Mouse (Mus musculus): ENCODE data around the gene Ccdc32. TPM values are rescaled to one million over a fixed set of nuclear protein-coding genes. Genes with fewer than 3 reads are reported as not detected.
"Not testable (repeated sequence)": the region's sequence is repeated elsewhere in the genome, so short reads cannot be mapped to it uniquely, and the experiment has no call there.

Gene Ccdc32
- total RNA-seq, 1 experiment: 6.3 TPM

GRCm38 (mm10) chr2:119019131-119019530 is 10.1 kb downstream of the Ccdc32 start:
- TF ChIP-seq MAFK (IDR thresholded peaks at IDR 0.05; ENCODE audit: insufficient read depth, low read depth, low read length): no peak
- TF ChIP-seq ZNF384 (IDR thresholded peaks at IDR 0.05; ENCODE audit: low read depth, low read length): no peak
- TF ChIP-seq HCFC1 (IDR thresholded peaks at IDR 0.05; ENCODE audit: borderline replicate concordance, insufficient read depth, low read length): no peak
- no peak for TF ChIP-seq ZC3H11A (IDR thresholded peaks at IDR 0.05; ENCODE audit: borderline replicate concordance, low read depth, low read length)
- TF ChIP-seq CHD2 (IDR thresholded peaks at IDR 0.05; ENCODE audit: low read depth, low read length): no peak
- H3K9ac ChIP-seq (ENCODE audit: insufficient read depth, low read depth, low read length, poor library complexity, severe bottlenecking): no peak overlapping the region
- H3K4me3 ChIP-seq (ENCODE audit: insufficient read depth in 1 of 2, low read depth in 1 of 2, low read length in 2 of 2, poor library complexity in 1 of 2, severe bottlenecking in 1 of 2): no peak overlapping the region
- no peaks in the 10 kb centered on the region for H3K4me1 ChIP-seq (ENCODE audit: control insufficient read depth in 2 of 2, insufficient read depth in 2 of 2, low read length in 2 of 2, poor library complexity in 1 of 2)
- no peaks in the 10 kb centered on the region for H3K36me3 ChIP-seq (ENCODE audit: control insufficient read depth, insufficient read depth, low read length, poor library complexity, severe bottlenecking)
- peak; percentile 33 for DNase-seq (ENCODE audit: low read depth, low spot score)
- H3K27ac ChIP-seq (ENCODE audit: insufficient read depth, low read depth, low read length, poor library complexity, severe bottlenecking): no peak overlapping the region
- no peaks in the 10 kb centered on the region for H3K9me3 ChIP-seq (ENCODE audit: control insufficient read depth, insufficient read depth, low read depth, low read length)
- in situ Hi-C loops (cut with MboI; ENCODE audit: low sequenced_read_pairs in 2 of 2, unreplicated experiment in 2 of 2): no loop called here

- H3K27ac ChIP-seq (ENCODE audit: insufficient read depth, low read depth, low read length, poor library complexity, severe bottlenecking): no peak overlapping the region
- in situ Hi-C loops (cut with MboI; ENCODE audit: low sequenced_read_pairs in 2 of 2, unreplicated experiment in 2 of 2): no loop called here
- H3K9me3 ChIP-seq (ENCODE audit: control insufficient read depth, insufficient read depth, low read depth, low read length): no peaks in the 10 kb centered on the region
- DNase-seq (ENCODE audit: low read depth, low spot score): no peak
- H3K9ac ChIP-seq (ENCODE audit: insufficient read depth, low read depth, low read length, poor library complexity, severe bottlenecking): no peak overlapping the region
- no peak overlapping the region for H3K4me3 ChIP-seq (ENCODE audit: insufficient read depth in 1 of 2, low read depth in 1 of 2, low read length in 2 of 2, poor library complexity in 1 of 2, severe bottlenecking in 1 of 2)
- no peaks in the 10 kb centered on the region for H3K4me1 ChIP-seq (ENCODE audit: control insufficient read depth in 2 of 2, insufficient read depth in 2 of 2, low read length in 2 of 2, poor library complexity in 1 of 2)
- no peaks in the 10 kb centered on the region for H3K36me3 ChIP-seq (ENCODE audit: control insufficient read depth, insufficient read depth, low read length, poor library complexity, severe bottlenecking)
- no peak for TF ChIP-seq ZC3H11A (IDR thresholded peaks at IDR 0.05; ENCODE audit: borderline replicate concordance, low read depth, low read length)
- no peak for TF ChIP-seq MAFK (IDR thresholded peaks at IDR 0.05; ENCODE audit: insufficient read depth, low read depth, low read length)
- TF ChIP-seq HCFC1 (IDR thresholded peaks at IDR 0.05; ENCODE audit: borderline replicate concordance, insufficient read depth, low read length): no peak
- no peak for TF ChIP-seq ZNF384 (IDR thresholded peaks at IDR 0.05; ENCODE audit: low read depth, low read length)
- TF ChIP-seq CHD2 (IDR thresholded peaks at IDR 0.05; ENCODE audit: low read depth, low read length): no peak
Observed at GRCm38 (mm10) chr2:119018391-119019122, 10.6 kb downstream of the Ccdc32 start.

- H3K27ac ChIP-seq (ENCODE audit: insufficient read depth, low read depth, low read length, poor library complexity, severe bottlenecking): no peak overlapping the region
- no peak overlapping the region for H3K4me3 ChIP-seq (ENCODE audit: insufficient read depth in 1 of 2, low read depth in 1 of 2, low read length in 2 of 2, poor library complexity in 1 of 2, severe bottlenecking in 1 of 2)
- in situ Hi-C loops (cut with MboI; ENCODE audit: low sequenced_read_pairs in 2 of 2, unreplicated experiment in 2 of 2): no loop called here
- no peak overlapping the region for H3K9ac ChIP-seq (ENCODE audit: insufficient read depth, low read depth, low read length, poor library complexity, severe bottlenecking)
- H3K36me3 ChIP-seq (ENCODE audit: control insufficient read depth, insufficient read depth, low read length, poor library complexity, severe bottlenecking): no peaks in the 10 kb centered on the region
- H3K9me3 ChIP-seq (ENCODE audit: control insufficient read depth, insufficient read depth, low read depth, low read length): no peaks in the 10 kb centered on the region
- TF ChIP-seq ZC3H11A (IDR thresholded peaks at IDR 0.05; ENCODE audit: borderline replicate concordance, low read depth, low read length) (no peak), ZNF384 (IDR thresholded peaks at IDR 0.05; ENCODE audit: low read depth, low read length) (no peak), HCFC1 (IDR thresholded peaks at IDR 0.05; ENCODE audit: borderline replicate concordance, insufficient read depth, low read length) (no peak), MAFK (IDR thresholded peaks at IDR 0.05; ENCODE audit: insufficient read depth, low read depth, low read length) (no peak), CHD2 (IDR thresholded peaks at IDR 0.05; ENCODE audit: low read depth, low read length) (no peak)
- DNase-seq (ENCODE audit: low read depth, low spot score): no peak
- H3K4me1 ChIP-seq (ENCODE audit: control insufficient read depth in 2 of 2, insufficient read depth in 2 of 2, low read length in 2 of 2, poor library complexity in 1 of 2): no peaks in the 10 kb centered on the region
Observed at GRCm38 (mm10) chr2:119017647-119018046, 11.5 kb downstream of the Ccdc32 start.

GRCm38 (mm10) chr2:119016312-119016711 is 12.9 kb downstream of the Ccdc32 start:
- DNase-seq (ENCODE audit: low read depth, low spot score); H3K4me1 ChIP-seq (ENCODE audit: control insufficient read depth in 2 of 2, insufficient read depth in 2 of 2, low read length in 2 of 2, poor library complexity in 1 of 2); H3K9ac ChIP-seq (ENCODE audit: insufficient read depth, low read depth, low read length, poor library complexity, severe bottlenecking); H3K9me3 ChIP-seq (ENCODE audit: control insufficient read depth, insufficient read depth, low read depth, low read length); H3K36me3 ChIP-seq (ENCODE audit: control insufficient read depth, insufficient read depth, low read length, poor library complexity, severe bottlenecking); H3K4me3 ChIP-seq (ENCODE audit: insufficient read depth in 1 of 2, low read depth in 1 of 2, low read length in 2 of 2, poor library complexity in 1 of 2, severe bottlenecking in 1 of 2); H3K27ac ChIP-seq (ENCODE audit: insufficient read depth, low read depth, low read length, poor library complexity, severe bottlenecking); in situ Hi-C loops (cut with MboI; ENCODE audit: low sequenced_read_pairs in 2 of 2, unreplicated experiment in 2 of 2): not testable (repeated sequence)
